Comparison of ENCODE assay signal across 8 mouse cellular contexts in the genomic region with DNA sequence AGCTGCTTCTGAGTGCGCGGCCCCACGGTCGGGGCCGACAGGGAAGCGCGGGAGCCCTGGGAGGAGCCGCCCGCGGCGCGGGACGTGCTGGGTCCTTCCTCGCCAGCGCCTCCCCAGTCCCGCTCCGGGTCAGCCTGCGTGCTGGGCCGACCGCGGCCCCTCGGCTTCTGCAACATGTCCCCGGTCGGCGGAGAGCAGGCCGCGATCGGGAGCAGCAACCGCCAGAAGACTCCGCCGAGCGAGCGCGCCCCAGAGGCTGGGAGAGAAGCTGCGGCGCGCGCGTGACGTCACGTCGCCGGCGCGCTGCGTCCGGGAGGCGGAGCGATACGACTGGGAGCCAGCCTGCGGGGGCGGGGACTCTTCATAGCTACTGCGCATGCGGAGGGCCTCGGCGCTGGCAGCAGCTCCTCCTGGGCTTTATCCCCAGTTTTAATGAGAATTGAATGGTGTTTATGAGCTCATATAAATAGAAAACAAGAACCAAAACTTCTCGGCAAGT. TPM values are rescaled to one million over a fixed set of nuclear protein-coding genes. Genes with fewer than 3 reads are reported as not detected.
A peak's percentile ranks its signal among the peaks of the same experiment; 100 is the strongest.
DNase-seq lines count a peak whose midpoint lies in the region; ATAC-seq and TF ChIP-seq lines count a peak whose summit lies in the region.

A gene (minus strand): TSS at position 255 of the 499 bp plus-strand sequence.

- no peaks in the 10 kb centered on the region for H3K36me3 ChIP-seq in kidney, embryonic 14.5 days (ENCODE audit: control insufficient read depth, insufficient read depth, low read length)
- H3K36me3 ChIP-seq in limb, embryonic 15.5 days: no peaks in the 10 kb centered on the region

- TF ChIP-seq CTCF in bone marrow macrophage, adult 2 months (IDR thresholded peaks at IDR 0.05; ENCODE audit: low read depth, low read length): no peak
- TF ChIP-seq CTCF in embryonic fibroblast, embryonic 13.5 days (IDR thresholded peaks at IDR 0.05; ENCODE audit: borderline replicate concordance, insufficient read depth, low read length): no peak

- peak within 1 kb of the TSS; percentile 51 for H3K27ac ChIP-seq in bone marrow macrophage, adult 2 months (ENCODE audit: insufficient read depth, low read depth, low read length)
- peak within 1 kb of the TSS; percentile 60 for H3K27ac ChIP-seq in embryonic fibroblast, embryonic 13.5 days (ENCODE audit: insufficient read depth, low read length)
- H3K27ac ChIP-seq in kidney, embryonic 14.5 days (ENCODE audit: low read depth, low read length): peak within 1 kb of the TSS; percentile 84
- peak within 1 kb of the TSS; percentile 96 for H3K27ac ChIP-seq in limb, embryonic 15.5 days

- DNase-seq in A20 (ENCODE audit: low read depth, low spot score): peak; percentile 97
- DNase-seq in heart, adult 9 months (ENCODE audit: low spot score in 2 of 2): peak; percentile 95
- DNase-seq in monocyte, adult 2 months (ENCODE audit: low read depth in 1 of 2, low spot score in 2 of 2): peak; percentile 77 to 89
- DNase-seq in spleen, postnatal 36 days (ENCODE audit: low spot score in 2 of 2): peak; percentile 93

- under 1% methylated on average over 54 of the region's 57 CpGs for WGBS in kidney, embryonic 14.5 days
- under 1% methylated on average over 57 of the region's 57 CpGs for WGBS in limb, embryonic 15.5 days

- H3K4me2 ChIP-seq in kidney, embryonic 14.5 days (replicated peaks; ENCODE audit: low read depth, low read length): peak within 1 kb of the TSS; percentile 85
- H3K4me2 ChIP-seq in limb, embryonic 15.5 days: peak within 1 kb of the TSS; percentile 75

- no peak for TF ChIP-seq POLR2A in bone marrow macrophage, adult 2 months (IDR thresholded peaks at IDR 0.05; ENCODE audit: borderline replicate concordance, low read depth, low read length)
- TF ChIP-seq POLR2A in embryonic fibroblast, embryonic 13.5 days (IDR thresholded peaks at IDR 0.05; ENCODE audit: low read depth, low read length): peak; percentile 85

- H3K9me3 ChIP-seq in kidney, embryonic 14.5 days (ENCODE audit: control insufficient read depth, low read length): no peaks in the 10 kb centered on the region
- no peaks in the 10 kb centered on the region for H3K9me3 ChIP-seq in limb, embryonic 15.5 days

- peak within 1 kb of the TSS; percentile 88 for H3K9ac ChIP-seq in kidney, embryonic 14.5 days (ENCODE audit: low read depth, low read length)
- peak within 1 kb of the TSS; percentile 84 for H3K9ac ChIP-seq in limb, embryonic 15.5 days

- no peaks in the 10 kb centered on the region for H3K27me3 ChIP-seq in kidney, embryonic 14.5 days (ENCODE audit: control insufficient read depth, insufficient read depth, low read length)
- peaks cover 16% of the 10 kb centered on the region; the same call in 1 of the 2 replicates for H3K27me3 ChIP-seq in limb, embryonic 15.5 days

- H3K4me1 ChIP-seq in bone marrow macrophage, adult 2 months (ENCODE audit: control insufficient read depth, insufficient read depth, low read length): peaks cover 8% of the 10 kb centered on the region
- peaks cover 8% of the 10 kb centered on the region; the same call in 1 of the 2 replicates for H3K4me1 ChIP-seq in embryonic fibroblast, embryonic 13.5 days (ENCODE audit: control insufficient read depth, insufficient read depth, low read length)
- H3K4me1 ChIP-seq in kidney, embryonic 14.5 days (ENCODE audit: control insufficient read depth, insufficient read depth, low read length): peaks cover 10% of the 10 kb centered on the region
- H3K4me1 ChIP-seq in limb, embryonic 15.5 days: peaks cover 18% of the 10 kb centered on the region

- H3K4me3 ChIP-seq in bone marrow macrophage, adult 2 months (ENCODE audit: insufficient read depth, low read length): peak within 1 kb of the TSS; percentile 90
- peak within 1 kb of the TSS; percentile 94 for H3K4me3 ChIP-seq in embryonic fibroblast, embryonic 13.5 days (ENCODE audit: insufficient read depth, low read length)
- H3K4me3 ChIP-seq in kidney, embryonic 14.5 days (ENCODE audit: low read length): peak within 1 kb of the TSS; percentile 86
- peak within 1 kb of the TSS; percentile 70 for H3K4me3 ChIP-seq in limb, embryonic 15.5 days

- peak; percentile 97 for ATAC-seq in kidney, embryonic 14.5 days (ENCODE audit: low FRiP score, low TSS enrichment)
- ATAC-seq in limb, embryonic 15.5 days (ENCODE audit: insufficient number of reproducible peaks, low FRiP score, low TSS enrichment, low read depth): peak; percentile 92

RNA-seq across cellular contexts. Expression of the gene that starts here (rescaled TPM):
- polyA plus RNA-seq in bone marrow macrophage, adult 2 months (2012; ENCODE audit: insufficient read depth, insufficient read length, missing spikeins): 5.7 and 6.2 TPM in 2 replicates
- polyA plus RNA-seq in embryonic fibroblast, embryonic 13.5 days (2011; ENCODE audit: insufficient read length, low read depth, missing spikeins): 5.4 and 6.0 TPM in 2 replicates
- 11.2 and 12.7 TPM in 2 replicates for polyA plus RNA-seq in kidney, embryonic 14.5 days (2014; fragmentation: Nextera tagmentation; extraction: Ambion mirVana)
- 10.9 TPM in 2 replicates for polyA plus RNA-seq in limb, embryonic 15.5 days (2015; fragmentation: Nextera tagmentation; extraction: Ambion mirVana)

Comparison
In these comparisons a context has a peak if more than half of its experiments do, and no peak if none do; other contexts are left out.
1. Peak in every context shown above with its lines: DNase-seq, ATAC-seq, H3K4me3 ChIP-seq and H3K27ac ChIP-seq.